Mouse (Mus musculus) embryonic fibroblast, embryonic 13.5 days (primary cell): Measurements from ENCODE around the gene Nlrc3. TPM values are rescaled to one million over a fixed set of nuclear protein-coding genes. Genes with fewer than 3 reads are reported as not detected.

ENCODE experiments used
- H3K27ac ChIP-seq: 2 replicates; pipeline ENCODE4 v1.5.1; 2012; ENCODE audit warnings: low read length, control low read depth, inconsistent platforms; ENCODE audit not compliant: insufficient read depth
- H3K4me1 ChIP-seq: 2 replicates; pipeline ENCODE4 v1.6.1; 2011; ENCODE audit warnings: low read length; ENCODE audit not compliant: control insufficient read depth, insufficient read depth
- H3K4me3 ChIP-seq: 2 replicates; pipeline ENCODE4 v1.5.1; 2011; ENCODE audit warnings: mild to moderate bottlenecking, control low read depth, low read length; ENCODE audit not compliant: insufficient read depth
- CTCF ChIP-seq: IDR thresholded peaks from 2 replicates; pipeline ENCODE4 v1.5.1; 2011; ENCODE audit warnings: mild to moderate bottlenecking, control low read depth, low read length, moderate library complexity, borderline replicate concordance; ENCODE audit not compliant: insufficient read depth
- POLR2A ChIP-seq: IDR thresholded peaks from 2 replicates; pipeline ENCODE4 v1.6.1; 2011; ENCODE audit warnings: low read depth, mild to moderate bottlenecking, control low read depth, low read length, moderate library complexity
- polyA plus RNA-seq: library from polyadenylated mRNA; stranded (reverse); fragments of >200 nt; gene quantifications from 2 replicates; pipeline ENCODE4 v1.2.4, GENCODE M21; 2011; ENCODE audit warnings: low read depth; ENCODE audit not compliant: missing spikeins, insufficient read length

Nlrc3 gene
- polyA plus RNA-seq, 1 experiment = 0.84 TPM

DNA sequence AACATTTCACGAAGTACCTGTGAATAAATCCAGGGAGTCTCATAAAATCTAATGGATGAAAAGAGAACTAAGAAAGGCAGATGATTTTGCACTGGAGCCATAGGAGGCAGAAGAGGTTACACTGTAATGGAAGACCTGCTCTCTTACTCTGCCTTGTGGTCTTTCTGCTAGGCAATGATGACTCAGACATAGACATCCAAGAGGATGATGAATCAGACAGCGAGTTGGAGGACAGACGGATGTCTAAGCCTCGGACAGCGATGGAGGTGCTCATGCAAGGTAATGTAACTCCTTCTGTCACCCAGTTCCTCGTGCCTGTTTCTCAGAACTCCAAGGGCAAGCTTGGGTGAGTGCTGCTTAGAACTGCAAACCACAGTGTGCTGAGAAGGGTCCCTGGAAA lies 42.9 kb downstream of the Nlrc3 start:
- no peak for TF ChIP-seq POLR2A
- no peak for TF ChIP-seq CTCF
- Histone ChIP-seq H3K4me1 (peaks cover 5% of the 10 kb centered on the region; the same call in 1 of the 2 replicates), H3K4me3 (no peak overlapping the region), H3K27ac (no peak overlapping the region)

DNA sequence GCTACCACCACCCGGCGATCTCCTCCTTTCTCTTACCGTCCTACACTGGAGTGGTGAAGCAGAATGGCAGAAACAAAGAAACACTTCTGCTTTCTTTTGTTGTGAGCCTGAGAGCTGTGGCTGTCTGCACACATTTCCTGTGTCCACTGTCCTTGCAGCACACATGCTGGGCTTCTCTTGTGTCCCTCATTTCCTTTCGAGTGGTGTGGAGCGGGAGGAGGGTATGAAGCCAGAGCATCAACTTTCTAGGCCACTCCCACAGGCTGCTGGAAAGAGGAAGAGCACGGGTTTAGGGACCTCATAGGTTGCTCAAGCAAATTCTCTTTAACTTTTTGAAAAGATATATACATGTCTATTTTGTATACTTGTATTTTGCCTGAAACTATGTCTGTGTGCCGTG lies 47.3 kb downstream of the Nlrc3 start:
- H3K4me3 ChIP-seq = no peak overlapping the region
- no peak for TF ChIP-seq POLR2A
- TF ChIP-seq CTCF = no peak
- H3K27ac ChIP-seq = no peak overlapping the region
- peaks cover 5% of the 10 kb centered on the region for H3K4me1 ChIP-seq

DNA sequence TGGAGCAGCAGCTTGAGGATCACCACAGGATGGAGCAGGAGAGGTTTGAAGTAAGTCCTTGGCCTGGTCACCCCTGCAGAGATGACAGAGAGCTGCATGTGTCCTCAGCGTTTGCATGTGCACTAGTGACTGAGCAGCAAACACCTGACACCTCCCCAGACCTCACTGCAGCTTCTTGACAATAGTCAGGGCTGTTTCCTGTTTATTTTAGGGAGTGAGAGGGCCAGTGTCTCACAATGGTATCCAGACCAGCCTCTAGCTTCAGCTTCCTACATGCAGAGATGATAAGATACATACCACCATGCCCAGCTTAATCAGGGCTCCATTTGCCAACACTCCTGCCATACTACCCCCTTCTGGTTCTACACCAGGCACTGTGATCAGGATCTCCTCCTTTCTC lies 47.9 kb downstream of the Nlrc3 start:
- Histone ChIP-seq H3K4me1 (peaks cover 5% of the 10 kb centered on the region), H3K27ac (no peak overlapping the region), H3K4me3 (no peak overlapping the region)
- TF ChIP-seq POLR2A (no peak), CTCF (no peak)

DNA sequence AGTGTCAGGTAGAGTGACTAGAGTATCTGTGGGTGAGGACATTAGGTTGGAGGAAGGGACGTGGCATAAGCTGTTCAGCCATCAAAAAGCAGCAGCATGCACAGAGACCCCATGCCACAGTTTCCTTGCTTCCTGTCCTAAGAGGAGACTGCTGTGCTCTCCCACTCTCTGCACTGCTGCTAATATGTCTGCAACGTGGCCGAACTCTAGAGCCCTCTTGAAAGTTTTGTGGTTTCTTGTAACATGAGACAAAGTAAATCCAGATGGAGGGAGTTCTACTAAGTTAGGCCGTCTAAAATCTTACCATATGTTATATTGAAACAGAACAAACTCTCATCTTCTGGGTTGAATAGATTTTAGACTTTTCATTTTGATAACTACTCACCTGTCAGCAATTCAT lies 52.5 kb downstream of the Nlrc3 start:
- H3K4me1 ChIP-seq = peaks cover 7% of the 10 kb centered on the region
- TF ChIP-seq CTCF = no peak
- TF ChIP-seq POLR2A = 0 out of 2 replicates have a peak, but pooled peaks have one; percentile 16
- H3K27ac ChIP-seq = peak overlapping the region; percentile 83
- no peak overlapping the region for H3K4me3 ChIP-seq

DNA sequence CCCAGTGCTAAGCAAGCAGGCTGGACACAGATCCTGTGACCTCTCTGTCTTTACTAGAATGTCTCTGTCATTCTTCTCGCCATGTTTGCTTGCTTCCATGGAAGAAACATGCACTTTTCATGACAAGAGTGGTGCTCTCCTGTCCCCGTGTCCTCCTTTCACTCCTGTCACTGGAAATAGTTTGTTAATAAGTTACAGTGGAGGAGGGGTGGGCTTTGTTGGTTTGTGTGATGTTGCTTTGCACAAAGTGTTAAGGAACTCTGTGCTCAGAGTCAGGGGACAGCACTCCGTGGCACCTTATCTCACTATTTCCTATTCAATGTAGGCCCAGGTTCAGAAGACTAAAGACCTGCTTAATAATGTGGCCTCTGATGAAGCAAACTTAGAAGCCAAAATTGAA lies 52.9 kb downstream of the Nlrc3 start:
- Histone ChIP-seq H3K4me3 (no peak overlapping the region), H3K27ac (peak overlapping the region; percentile 71)
- TF ChIP-seq POLR2A (no peak), CTCF (no peak)

DNA sequence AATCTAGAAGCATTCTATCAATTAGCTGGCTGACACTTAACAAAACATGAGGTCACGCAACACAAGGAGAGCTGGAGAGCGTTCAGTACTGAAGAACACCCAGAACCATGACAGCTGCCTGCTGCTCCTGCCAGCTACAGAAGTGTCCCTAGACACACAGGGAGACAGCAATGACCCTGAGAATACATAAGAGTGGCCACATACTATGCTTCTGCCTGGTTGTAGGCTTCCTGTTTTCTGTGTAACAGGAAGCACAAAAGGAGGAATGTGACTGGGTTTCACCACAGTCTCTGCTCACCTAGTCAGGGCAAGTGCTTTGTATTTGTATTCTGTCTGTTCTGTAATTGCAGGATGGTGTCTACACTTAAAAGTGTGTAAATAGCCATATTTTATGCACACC lies 55.7 kb downstream of the Nlrc3 start:
- no peak overlapping the region for H3K27ac ChIP-seq
- H3K4me3 ChIP-seq = no peak overlapping the region
- TF ChIP-seq POLR2A (no peak), CTCF (no peak)
- H3K4me1 ChIP-seq = peaks cover 7% of the 10 kb centered on the region

More for the DNA sequence above, 52.9 kb downstream of the Nlrc3 start:
- peaks cover 7% of the 10 kb centered on the region for H3K4me1 ChIP-seq

DNA sequence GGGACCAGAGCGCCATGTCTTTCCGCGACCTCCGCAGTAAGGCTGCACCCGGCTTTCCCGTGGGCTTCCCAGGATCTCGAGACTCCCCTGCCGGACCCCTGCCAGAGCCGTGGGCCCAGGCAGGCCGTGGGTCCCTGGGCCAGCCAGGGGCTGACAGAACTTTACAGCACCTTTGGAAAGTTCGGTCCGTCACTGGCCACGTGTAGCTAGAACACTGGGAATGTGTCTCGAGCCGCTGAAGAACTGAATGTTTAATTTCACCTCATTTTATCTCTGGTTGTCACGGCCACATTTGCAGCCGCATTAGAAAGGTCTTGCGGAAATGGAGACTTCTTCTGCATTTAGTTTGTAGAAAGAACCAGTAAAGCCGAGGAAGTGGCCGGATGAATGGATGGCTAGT lies 67.3 kb downstream of the Nlrc3 start:
- H3K27ac ChIP-seq = no peak overlapping the region
- peak overlapping the region; percentile 59 for H3K4me3 ChIP-seq
- TF ChIP-seq CTCF = no peak
- no peak for TF ChIP-seq POLR2A
- H3K4me1 ChIP-seq = no peaks in the 10 kb centered on the region; the same call in 1 of the 2 replicates

DNA sequence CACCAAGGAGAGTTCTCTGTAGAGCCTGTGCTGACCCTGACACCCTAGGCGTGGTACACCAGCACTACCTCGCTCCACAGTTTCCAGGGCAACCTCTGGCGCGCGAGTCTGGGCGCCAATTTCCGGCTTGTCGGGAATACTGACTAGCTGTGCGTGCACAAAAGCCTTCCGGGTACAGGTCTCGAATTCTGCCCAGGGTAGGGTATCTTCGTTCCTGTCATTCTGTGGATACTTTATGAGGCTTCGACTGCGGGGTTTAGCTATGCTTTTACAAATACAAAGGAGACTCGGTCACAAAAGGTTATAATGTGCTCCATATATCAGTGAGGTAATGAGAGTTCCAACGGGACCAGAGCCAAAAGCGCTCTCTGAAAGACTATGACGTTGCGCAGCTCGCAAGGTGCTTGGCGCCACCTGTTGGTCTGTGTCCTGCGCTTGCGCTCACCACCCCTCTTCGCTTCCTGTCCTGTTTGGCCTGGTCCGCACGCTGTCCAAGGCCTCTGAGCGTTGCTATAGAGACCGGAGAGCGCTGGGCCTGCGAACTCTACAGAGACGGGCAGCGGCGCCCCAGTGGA lies 67.8 kb downstream of the Nlrc3 start, which contains the start of the genes 1700037C18Rik and Cluap1:
TSS of gene 1700037C18Rik (minus strand) at position 153 of the 575 bp plus-strand sequence.
TSS of gene Cluap1 (plus strand) at position 265 of the 575 bp plus-strand sequence.
- TF ChIP-seq POLR2A (peak; percentile 80), CTCF (peak; percentile 95)
- Histone ChIP-seq H3K4me3 (peak within 1 kb of the TSS; percentile 59), H3K27ac (no peak within 1 kb of the TSS)

DNA sequence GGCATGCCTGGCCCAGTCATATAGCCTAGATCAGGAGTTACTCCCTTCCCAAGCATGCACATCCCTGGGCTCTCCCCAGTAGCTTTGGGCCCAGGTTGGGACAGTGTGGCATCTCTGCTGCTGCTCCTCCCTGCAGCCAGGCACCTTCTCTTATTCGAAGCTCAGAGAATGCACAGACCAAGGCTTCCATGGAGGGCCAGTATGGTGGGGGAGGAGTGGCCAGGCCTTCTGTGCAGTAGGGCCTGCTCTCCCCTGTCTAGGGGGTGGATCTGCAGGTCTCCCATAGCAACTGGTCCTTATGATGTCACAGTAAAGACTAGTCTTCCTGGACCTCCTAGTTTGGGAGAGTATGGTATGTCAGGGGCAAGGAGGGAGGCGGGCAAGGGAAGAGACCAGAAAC lies 69.0 kb downstream of the Nlrc3 start:
- Histone ChIP-seq H3K4me1 (no peaks in the 10 kb centered on the region; the same call in 1 of the 2 replicates), H3K4me3 (no peak overlapping the region), H3K27ac (no peak overlapping the region)
- TF ChIP-seq POLR2A (no peak), CTCF (no peak)

More for the DNA sequence above, 67.8 kb downstream of the Nlrc3 start, which contains the start of the genes 1700037C18Rik and Cluap1:
- H3K4me1 ChIP-seq = no peaks in the 10 kb centered on the region; the same call in 1 of the 2 replicates

DNA sequence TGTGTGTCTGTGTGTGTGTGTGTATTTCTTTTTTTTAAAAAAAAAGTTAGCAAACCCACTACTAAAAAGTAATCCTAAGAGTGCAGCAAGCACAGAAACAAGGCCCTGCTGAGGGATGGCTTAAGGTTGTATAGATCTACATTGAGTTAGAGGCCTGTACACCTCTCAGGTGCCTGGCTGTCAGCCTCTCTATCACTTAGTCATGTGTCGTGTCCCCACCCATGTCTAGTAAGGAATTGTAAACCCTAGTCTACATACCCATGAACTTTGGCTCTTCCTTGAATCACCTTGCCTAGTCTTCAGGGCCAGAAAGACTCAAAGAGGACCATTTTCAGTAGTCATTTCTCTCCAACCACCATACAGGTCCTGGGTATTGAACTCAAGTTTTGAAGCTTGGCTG lies 79.9 kb downstream of the Nlrc3 start:
- TF ChIP-seq POLR2A = no peak
- TF ChIP-seq CTCF = no peak
- Histone ChIP-seq H3K4me1 (no peaks in the 10 kb centered on the region), H3K27ac (no peak overlapping the region), H3K4me3 (no peak overlapping the region)

DNA sequence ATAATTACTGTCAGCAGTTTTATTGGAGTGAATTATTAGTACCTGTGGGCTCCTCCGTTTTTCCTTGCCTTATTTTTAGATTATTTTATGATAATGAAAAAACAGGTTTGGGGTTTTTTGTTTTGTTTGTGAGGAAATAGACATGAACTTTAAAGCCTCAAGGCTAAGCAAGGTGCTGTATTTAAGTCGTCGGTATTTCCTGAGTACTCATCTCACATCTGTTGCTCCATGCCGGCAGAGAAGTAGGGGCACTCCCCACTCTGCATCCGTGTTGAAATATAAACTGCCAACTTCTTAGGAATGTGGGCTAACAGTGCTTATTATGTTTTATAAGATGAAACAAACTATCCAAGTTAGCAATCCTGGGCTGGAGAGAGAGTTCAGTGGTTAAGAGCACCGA lies 80.4 kb downstream of the Nlrc3 start:
- no peak overlapping the region for H3K4me3 ChIP-seq
- TF ChIP-seq POLR2A (no peak), CTCF (no peak)
- H3K27ac ChIP-seq = no peak overlapping the region
- no peaks in the 10 kb centered on the region for H3K4me1 ChIP-seq
